Mouse (Mus musculus) cerebellum, adult 8-10 months (tissue): ENCODE results near the gene Akirin1.
A peak's percentile ranks its signal among the peaks of the same experiment; 100 is the strongest.

Experiments
- DNase-seq: peaks from one replicate; pipeline ENCODE4 v3.0.0; 2022

Akirin1 gene

GRCm38 (mm10) chr4:123717574-123718433, 32.3 kb downstream of the Akirin1 start, which contains the start of gene Ndufs5:
Gene Ndufs5, minus strand, starts transcription at chr4:123718202.
- peak; percentile 96 for DNase-seq

GRCm38 (mm10) chr4:123712431-123712830, 37.7 kb downstream of the Akirin1 start:
- DNase-seq: no peak

GRCm38 (mm10) chr4:123707340-123707739, 42.8 kb downstream of the Akirin1 start:
- DNase-seq: no peak

GRCm38 (mm10) chr4:123705340-123705739, 44.8 kb downstream of the Akirin1 start:
- no peak for DNase-seq

- no peak for DNase-seq
Observed at GRCm38 (mm10) chr4:123693384-123693783, 56.8 kb downstream of the Akirin1 start.

- DNase-seq: no peak
Observed at GRCm38 (mm10) chr4:123692071-123692470, 58.1 kb downstream of the Akirin1 start.

GRCm38 (mm10) chr4:123690311-123690710, 59.8 kb downstream of the Akirin1 start:
- DNase-seq: no peak

- DNase-seq: peak; percentile 75
Observed at GRCm38 (mm10) chr4:123687025-123687781, 62.9 kb downstream of the Akirin1 start.

GRCm38 (mm10) chr4:123686368-123687024, 63.6 kb downstream of the Akirin1 start:
- DNase-seq: peak; percentile 61

- peak; percentile 81 for DNase-seq
Observed at GRCm38 (mm10) chr4:123685506-123686242, 64.5 kb downstream of the Akirin1 start.

GRCm38 (mm10) chr4:123685046-123685445, 65.1 kb downstream of the Akirin1 start:
- no peak for DNase-seq
